Mouse (Mus musculus) heart, embryonic 10.5 days (tissue): Measurements from ENCODE around the gene H2al1m. TPM values are rescaled to one million over a fixed set of nuclear protein-coding genes. Genes with fewer than 3 reads are reported as not detected.

Source experiments
- polyA plus RNA-seq: library from polyadenylated mRNA; unstranded; fragments of >200 nt; fragmentation: Nextera tagmentation; extraction: Ambion mirVana; gene quantifications from 2 replicates; pipeline ENCODE4 v1.2.1, GENCODE M21; 2016

H2al1m gene
- polyA plus RNA-seq, 1 experiment from 2014 or later = not detected

Other genes starting within 250 kb of the H2al1m start
- not detected in 2 replicates for gene Fthl17f, start 220.7 kb upstream of the H2al1m start, polyA plus RNA-seq
- not detected in 2 replicates for gene 4930402K13Rik, start 179.2 kb upstream of the H2al1m start, polyA plus RNA-seq
- 0.37 and 0.67 TPM in 2 replicates for gene Lancl3, start 83.9 kb upstream of the H2al1m start, polyA plus RNA-seq
- gene Gm14862, start 26.9 kb upstream of the H2al1m start, polyA plus RNA-seq = not detected in 2 replicates
- 6.2 and 6.5 TPM in 2 replicates for gene Xk, start 11.0 kb upstream of the H2al1m start, polyA plus RNA-seq
- 0.29 TPM in 1 of 2 replicates, not detected in the other for gene H2al1k, start 66.9 kb downstream of the H2al1m start, polyA plus RNA-seq
- 0.21 and 0.23 TPM in 2 replicates for gene Cybb, start 204.0 kb downstream of the H2al1m start, polyA plus RNA-seq